Mouse (Mus musculus): ENCODE results near the gene Pwwp2b. TPM values are rescaled to one million over a fixed set of nuclear protein-coding genes. Genes with fewer than 3 reads are reported as not detected.

Pwwp2b gene
- total and polyA plus RNA-seq, 3 experiments, result 1.9 to 4.3 TPM; not detected in 1

DNA sequence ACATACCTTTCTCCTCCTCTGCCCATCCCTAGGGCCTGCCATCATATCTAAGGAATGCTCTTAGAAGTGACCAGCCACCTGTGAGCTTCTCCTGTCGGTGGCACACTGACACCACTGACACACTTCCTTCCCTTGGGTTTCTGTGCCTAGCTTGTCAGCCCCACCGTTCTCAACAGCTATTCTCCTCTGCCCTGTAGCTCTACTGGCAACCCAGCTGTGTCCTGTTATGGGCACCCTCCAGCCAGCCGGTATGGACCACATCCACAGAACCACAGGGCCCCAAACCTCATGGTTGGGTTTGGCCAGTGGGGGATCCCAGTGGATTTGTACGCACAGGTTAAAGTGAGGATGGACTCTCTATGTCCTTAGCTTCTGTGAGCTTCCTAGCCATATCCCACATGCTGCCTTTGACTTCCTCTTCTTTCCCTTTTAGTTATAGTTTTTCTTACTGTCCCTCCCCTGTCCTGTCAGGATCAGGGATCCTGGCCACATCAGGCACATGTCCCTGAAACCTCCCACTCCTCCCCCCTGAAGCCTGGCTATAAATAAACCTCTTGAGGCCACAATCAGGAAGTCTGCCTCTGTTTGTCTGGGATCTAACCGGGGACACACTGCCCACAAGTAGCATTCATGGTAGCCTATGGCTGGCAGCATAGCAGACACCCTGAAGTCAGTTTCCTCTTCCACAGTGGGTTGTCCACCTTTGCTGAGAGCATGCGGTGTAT is 19.7 kb upstream of the Pwwp2b start (continued):
- no peak for TF ChIP-seq NELFE (IDR thresholded peaks at IDR 0.05; ENCODE audit: low read depth, low read length)
- no peak for TF ChIP-seq TCF12 (IDR thresholded peaks at IDR 0.05; ENCODE audit: low read depth, low read length)

DNA sequence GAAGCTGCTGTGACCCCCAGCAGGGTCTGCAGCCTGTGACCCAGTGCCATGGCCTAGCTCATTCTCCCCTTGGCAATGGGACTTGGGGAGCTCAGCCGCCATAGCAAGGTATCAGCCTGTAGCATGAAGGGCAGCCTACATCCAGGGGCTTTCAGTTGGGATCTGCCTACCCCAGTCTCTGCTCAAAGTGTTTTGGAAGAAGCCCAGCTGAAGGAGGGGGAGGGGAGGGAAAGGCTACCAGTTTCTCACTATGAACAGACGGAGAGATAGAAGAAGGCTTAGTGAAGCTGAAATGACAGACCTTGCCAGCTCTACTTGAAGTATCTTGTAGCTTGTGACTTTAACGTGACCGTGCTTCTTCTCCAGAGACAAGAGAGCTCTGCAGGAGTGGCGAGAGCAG is 18.4 kb upstream of the Pwwp2b start:
- Histone ChIP-seq H3K9me3 (replicated peaks; ENCODE audit: insufficient read depth, low read length) (no peaks in the 10 kb centered on the region), H3K79me2 (ENCODE audit: control insufficient read depth, insufficient read depth, low read length, poor library complexity) (no peaks in the 10 kb centered on the region), H3K4me3 (ENCODE audit: control insufficient read depth in 1 of 2, insufficient read depth in 1 of 2, low read depth in 2 of 2, low read length in 2 of 2) (no peak overlapping the region), H3K4me1 (ENCODE audit: control insufficient read depth in 1 of 2, insufficient read depth in 2 of 2, low read length in 2 of 2) (no peaks in the 10 kb centered on the region; a peak in 1 of 4 replicates), H3K27ac (ENCODE audit: control insufficient read depth, low read depth, low read length) (no peak overlapping the region), H3K9ac (ENCODE audit: control insufficient read depth, low read depth, low read length, poor library complexity, severe bottlenecking) (no peak overlapping the region), H3K36me3 (ENCODE audit: control insufficient read depth in 1 of 2, insufficient read depth in 2 of 2, low read length in 2 of 2) (no peaks in the 10 kb centered on the region), H3K27me3 (ENCODE audit: control insufficient read depth in 1 of 2, insufficient read depth in 2 of 2, low read length in 2 of 2) (peaks cover 0 to 4% of the 10 kb centered on the region in 2 experiments; a peak in 1 of 4 replicates)
- DNase-seq (ENCODE audit: low read depth, low spot score), result no peak
- TF ChIP-seq GATA1 (IDR thresholded peaks at IDR 0.05; ENCODE audit: low read depth, low read length) (no peak), SMC3 (IDR thresholded peaks at IDR 0.05; ENCODE audit: low read depth, low read length) (no peak), ELF1 (IDR thresholded peaks at IDR 0.05; ENCODE audit: low read depth, low read length) (no peak), MXI1 (IDR thresholded peaks at IDR 0.05; ENCODE audit: low read depth, low read length) (no peak), NELFE (IDR thresholded peaks at IDR 0.05; ENCODE audit: low read depth, low read length) (no peak), POLR2AphosphoS5 (IDR thresholded peaks at IDR 0.05; ENCODE audit: borderline replicate concordance, low read depth, low read length) (no peak), BHLHE40 (IDR thresholded peaks at IDR 0.05; ENCODE audit: borderline replicate concordance, low read depth, low read length) (no peak), CTCF (IDR thresholded peaks at IDR 0.05 in 2 of 3, conservative IDR thresholded peaks at IDR 0.05 in 1 of 3; ENCODE audit: control insufficient read depth in 1 of 3, insufficient read depth in 1 of 3, low read depth in 2 of 3, low read length in 3 of 3, poor library complexity in 1 of 3, severe bottlenecking in 1 of 3) (no peak), ZMIZ1 (IDR thresholded peaks at IDR 0.05; ENCODE audit: low read depth, low read length) (no peak), EP300 (IDR thresholded peaks at IDR 0.05; ENCODE audit: low read depth in 1 of 2, low read length in 2 of 2) (no peak), MAZ (IDR thresholded peaks at IDR 0.05; ENCODE audit: low read depth, low read length) (no peak), POLR2AphosphoS2 (IDR thresholded peaks at IDR 0.05; ENCODE audit: low read length) (no peak), CHD2 (IDR thresholded peaks at IDR 0.05; ENCODE audit: low read length) (no peak), USF2 (IDR thresholded peaks at IDR 0.05; ENCODE audit: borderline replicate concordance in 1 of 2, insufficient read depth in 1 of 2, low read depth in 1 of 2, low read length in 2 of 2) (no peak)

- no peaks in the 10 kb centered on the region for H3K79me2 ChIP-seq (ENCODE audit: control insufficient read depth, insufficient read depth, low read length, poor library complexity)
- no peaks in the 10 kb centered on the region for H3K9me3 ChIP-seq (replicated peaks; ENCODE audit: insufficient read depth, low read length)
- peaks cover 0 to 4% of the 10 kb centered on the region in 2 experiments; a peak in 1 of 4 replicates for H3K27me3 ChIP-seq (ENCODE audit: control insufficient read depth in 1 of 2, insufficient read depth in 2 of 2, low read length in 2 of 2)
- no peak overlapping the region for H3K9ac ChIP-seq (ENCODE audit: control insufficient read depth, low read depth, low read length, poor library complexity, severe bottlenecking)
- DNase-seq (ENCODE audit: low read depth, low spot score), result no peak
- H3K27ac ChIP-seq (ENCODE audit: control insufficient read depth, low read depth, low read length), result no peak overlapping the region
- no peaks in the 10 kb centered on the region; a peak in 1 of 4 replicates for H3K4me1 ChIP-seq (ENCODE audit: control insufficient read depth in 1 of 2, insufficient read depth in 2 of 2, low read length in 2 of 2)
- H3K4me3 ChIP-seq (ENCODE audit: control insufficient read depth in 1 of 2, insufficient read depth in 1 of 2, low read depth in 2 of 2, low read length in 2 of 2), result no peak overlapping the region
- TF ChIP-seq SMC3 (IDR thresholded peaks at IDR 0.05; ENCODE audit: low read depth, low read length) (no peak), UBTF (IDR thresholded peaks at IDR 0.05; ENCODE audit: borderline replicate concordance, insufficient read depth, low read depth, low read length) (no peak), RAD21 (IDR thresholded peaks at IDR 0.05; ENCODE audit: low read depth, low read length) (no peak), MAFK (IDR thresholded peaks at IDR 0.05; ENCODE audit: borderline replicate concordance, low read depth, low read length) (no peak)
- no peaks in the 10 kb centered on the region for H3K36me3 ChIP-seq (ENCODE audit: control insufficient read depth in 1 of 2, insufficient read depth in 2 of 2, low read length in 2 of 2)
These were observed 18.0 kb upstream of the Pwwp2b start for GRCm38 (mm10) chr7:139230241-139230640.

Data from MEL (cell line).